Mouse (Mus musculus) skeletal muscle tissue, adult 2 months (tissue): ENCODE measurements at regions not wholly inside any gene's neighbourhood (a gene's known extent, or its start where the extent isn't known, plus 50 kb on each side); places are given as distances from the start of the nearest gene placed in this dataset.

Source experiments
- DNase-seq: peaks from one replicate; pipeline ENCODE4 v3.0.0-alpha.2; 2012; ENCODE audit warnings: low read depth, low spot score

DNA sequence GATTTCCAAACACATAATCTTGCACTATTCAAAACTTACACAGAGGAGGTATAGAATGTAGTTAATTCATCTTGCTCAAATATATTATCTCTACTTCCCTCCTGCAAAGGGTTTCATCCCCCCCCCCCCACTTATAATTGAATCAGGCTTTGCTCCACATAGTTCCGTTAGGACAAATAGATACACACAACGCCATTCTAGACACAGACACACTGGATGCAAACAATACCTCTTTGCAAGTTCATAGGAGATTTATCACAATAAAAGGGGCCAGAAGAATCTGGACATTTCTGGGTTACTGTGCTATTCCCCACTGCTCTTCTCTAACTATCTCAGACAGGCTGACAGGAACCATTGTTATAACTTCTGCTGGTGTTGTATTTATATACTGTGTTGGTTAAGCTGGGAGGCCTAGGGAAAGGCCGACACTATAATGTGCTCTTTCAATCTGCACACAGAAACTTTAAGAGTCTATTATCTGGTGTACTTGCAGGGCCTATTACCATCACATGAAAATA lies 410.6 kb upstream of the Tenm3 start:
- no peak for DNase-seq

DNA sequence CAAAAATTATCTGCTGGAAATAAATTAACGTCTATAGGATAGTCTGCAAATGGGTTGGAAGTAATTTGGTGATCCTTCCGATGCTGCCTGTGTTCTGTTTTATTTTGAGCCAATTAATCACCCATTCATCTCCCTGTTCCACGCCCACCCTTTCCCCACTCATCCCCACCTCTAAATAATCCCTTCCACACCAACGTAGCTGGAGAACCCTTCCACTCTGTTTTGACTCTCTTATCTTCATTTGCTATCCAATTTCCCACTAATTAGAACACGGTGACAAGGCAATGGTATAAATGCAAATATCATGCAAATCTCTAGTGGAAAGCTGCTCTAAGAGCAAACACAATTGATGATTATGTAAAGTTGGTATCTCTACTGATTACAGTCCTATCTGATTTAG lies 399.3 kb upstream of the Tenm3 start:
- DNase-seq, result no peak

DNA sequence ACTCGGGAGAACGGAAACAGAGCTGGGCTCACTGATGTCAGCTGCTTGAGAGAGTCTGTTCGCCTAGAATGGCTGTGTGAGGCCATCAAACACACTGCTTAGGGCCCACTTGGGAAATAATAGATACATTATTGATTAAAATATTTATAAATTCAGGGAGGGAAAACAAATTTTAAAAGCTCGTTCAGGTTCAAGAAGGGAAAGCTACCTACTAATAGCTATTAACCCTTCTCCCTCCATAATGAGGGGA lies 393.0 kb upstream of the Tenm3 start:
- no peak for DNase-seq

DNA sequence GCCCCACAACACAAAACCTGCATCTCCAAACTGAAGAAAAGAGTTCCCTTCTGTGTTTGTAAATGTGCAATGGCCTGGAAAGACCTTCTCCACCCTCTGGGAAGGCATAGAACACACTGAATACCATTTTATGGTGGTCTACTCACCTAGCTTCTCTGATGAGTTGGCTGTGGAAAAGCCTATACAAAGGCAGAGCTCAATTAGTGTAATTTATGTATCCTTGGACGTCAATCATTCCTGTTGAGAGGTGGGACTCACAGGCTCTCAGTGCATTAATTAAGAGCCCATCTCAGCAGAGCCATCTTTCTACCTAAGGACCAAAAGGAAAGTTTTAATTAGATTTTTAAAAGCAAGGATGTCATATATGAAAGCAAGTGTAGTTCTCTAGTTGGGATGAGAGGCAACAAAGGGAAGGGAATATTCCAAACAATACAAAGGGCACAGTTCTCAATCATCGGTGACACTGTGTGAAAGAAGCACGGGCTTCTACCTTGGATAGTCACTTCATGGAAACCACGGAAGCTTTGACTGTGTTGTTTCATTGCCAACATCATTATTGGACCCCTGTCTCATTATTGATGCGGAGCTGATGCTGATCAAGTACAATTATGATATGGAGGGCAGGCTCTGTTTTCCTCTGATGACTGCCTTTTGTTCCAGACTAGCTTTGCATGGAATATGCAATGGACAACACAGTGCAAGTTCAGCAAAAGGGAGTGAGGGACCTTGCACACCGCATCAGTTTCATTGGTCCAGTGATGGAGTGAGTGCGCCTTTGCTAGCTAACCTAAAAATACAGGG lies 392.5 kb upstream of the Tenm3 start:
- DNase-seq, result no peak

DNA sequence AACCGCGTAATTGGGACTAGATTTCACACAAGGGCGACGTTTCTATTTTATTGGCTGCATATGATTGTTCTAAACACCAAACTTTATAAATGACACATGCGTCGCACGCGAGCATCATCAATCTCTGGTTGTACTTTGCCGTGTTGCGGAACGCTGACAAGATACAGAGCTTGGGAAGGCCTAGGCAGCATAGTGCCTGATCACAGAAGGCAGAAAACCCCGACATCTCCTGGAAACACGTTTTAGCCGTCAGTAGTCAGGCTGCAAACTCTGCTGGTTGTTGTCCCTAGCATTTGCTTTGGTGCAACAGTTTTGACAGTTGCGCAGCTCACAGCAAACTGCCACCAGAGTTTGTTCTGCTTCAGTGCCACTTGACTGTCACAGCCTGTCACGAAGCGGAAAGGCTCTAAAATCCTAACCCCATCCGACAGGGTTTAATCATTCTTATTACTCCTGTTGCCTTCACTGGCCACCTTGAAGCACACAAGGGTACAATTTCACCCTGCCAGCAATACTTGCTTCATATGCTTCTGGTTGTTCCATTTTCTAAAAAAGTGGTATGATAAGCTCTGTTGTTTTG lies 380.2 kb upstream of the Tenm3 start:
- DNase-seq, result no peak

DNA sequence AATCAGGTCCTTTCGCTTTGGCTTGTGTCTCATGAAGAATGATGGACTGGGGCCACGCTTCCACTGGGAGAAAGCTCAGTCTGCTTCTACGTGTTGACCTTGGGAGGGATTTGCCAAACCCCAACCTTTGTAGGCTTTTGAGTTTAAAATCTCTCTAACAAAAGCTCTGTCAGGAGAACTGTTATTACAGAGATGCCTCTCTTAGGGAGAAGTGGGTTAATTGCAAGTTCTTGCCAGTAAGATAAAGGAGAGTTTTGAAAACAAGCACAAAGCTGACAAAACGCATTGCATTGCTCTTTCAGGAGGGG lies 351.5 kb upstream of the Tenm3 start:
- no peak for DNase-seq

DNA sequence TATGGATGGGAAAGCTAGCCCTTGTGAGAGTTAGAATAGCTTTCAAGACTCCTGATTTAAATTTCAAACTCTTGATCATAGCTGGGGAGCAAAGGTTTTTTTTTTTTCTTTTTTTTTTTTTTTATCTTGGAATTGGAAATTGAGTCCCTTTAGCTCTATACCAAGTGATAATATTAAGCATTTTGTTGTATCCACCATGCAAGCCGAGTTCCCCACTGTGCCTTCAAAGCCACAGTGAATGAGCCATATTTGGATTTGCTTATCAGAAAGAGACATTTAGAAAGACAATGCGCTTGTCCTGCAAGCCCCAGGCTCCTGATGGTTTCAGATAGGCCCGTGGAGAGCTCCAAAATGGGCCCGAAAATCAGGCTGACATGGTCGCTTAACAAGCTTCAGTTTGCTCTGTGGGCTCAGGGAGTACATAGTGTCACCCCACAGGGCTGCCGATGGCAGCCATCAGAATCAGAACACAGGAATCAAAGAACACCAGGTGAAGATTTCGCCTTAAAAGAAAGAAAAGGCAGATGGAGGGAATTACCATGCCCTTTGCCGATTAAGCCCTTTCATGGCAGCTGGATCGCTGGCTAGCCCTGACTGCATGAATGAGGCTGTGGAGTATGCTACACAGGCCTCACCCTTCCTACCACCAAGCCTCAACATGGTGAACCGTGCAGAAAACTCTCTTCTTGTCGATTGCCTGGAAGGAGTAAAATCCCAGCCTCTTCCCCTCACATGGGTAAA lies 351.0 kb upstream of the Tenm3 start:
- no peak for DNase-seq

DNA sequence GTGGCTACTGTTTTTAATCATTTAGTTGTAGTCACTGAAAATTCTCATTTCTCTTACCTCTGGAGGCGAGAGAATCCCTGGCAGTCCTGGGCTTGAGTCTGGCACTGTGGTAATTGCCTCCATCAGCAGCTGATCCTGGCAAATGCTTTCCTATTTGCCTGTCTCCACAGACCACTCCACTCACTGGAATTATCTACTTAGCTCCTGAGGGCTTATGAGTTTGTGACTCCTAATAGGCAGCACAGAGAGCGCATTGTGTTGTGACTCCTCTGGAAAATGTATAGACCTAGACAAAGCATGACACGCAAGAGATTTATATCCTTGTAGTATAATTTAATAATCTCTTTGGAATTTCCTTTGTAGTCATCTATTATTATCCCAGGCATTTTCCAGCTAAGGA lies 343.1 kb upstream of the Tenm3 start:
- DNase-seq, result no peak

DNA sequence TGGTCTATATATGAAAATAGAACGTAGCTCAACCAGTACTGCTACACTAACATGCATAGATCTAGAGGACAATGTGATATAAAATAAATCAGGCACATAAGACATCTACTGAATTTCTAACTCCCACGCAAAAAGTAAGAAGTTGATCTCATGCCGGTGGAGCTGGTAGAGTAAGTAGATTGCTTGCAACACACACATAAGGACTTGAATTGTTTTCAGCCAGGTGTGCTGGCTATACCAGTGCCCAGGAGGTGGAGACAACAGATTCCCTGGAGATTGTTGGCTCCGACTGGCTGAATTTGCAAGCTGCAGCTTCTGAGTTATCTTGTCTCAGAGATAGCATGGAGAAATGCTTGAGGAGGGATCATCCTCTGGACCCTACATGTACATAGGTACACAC lies 331.6 kb upstream of the Tenm3 start:
- no peak for DNase-seq

DNA sequence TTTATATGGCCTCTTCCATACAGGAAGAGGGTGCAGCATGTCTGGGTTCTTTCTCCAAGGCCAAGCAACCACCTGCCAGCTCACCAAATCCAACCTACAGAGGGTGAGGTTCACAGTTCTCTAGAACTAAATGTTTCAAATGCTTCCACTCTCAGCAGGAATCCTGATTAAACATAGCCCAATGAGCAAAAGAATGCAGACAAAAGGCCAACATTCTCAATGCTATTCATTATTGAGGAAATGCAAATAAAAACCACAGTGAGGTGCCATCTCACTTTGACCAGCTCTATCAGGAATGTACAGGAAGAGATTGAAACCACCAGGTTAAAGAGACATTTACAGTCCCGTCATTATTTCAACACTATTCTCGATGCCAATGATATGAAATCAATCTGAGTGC lies 331.2 kb upstream of the Tenm3 start:
- DNase-seq, result no peak

DNA sequence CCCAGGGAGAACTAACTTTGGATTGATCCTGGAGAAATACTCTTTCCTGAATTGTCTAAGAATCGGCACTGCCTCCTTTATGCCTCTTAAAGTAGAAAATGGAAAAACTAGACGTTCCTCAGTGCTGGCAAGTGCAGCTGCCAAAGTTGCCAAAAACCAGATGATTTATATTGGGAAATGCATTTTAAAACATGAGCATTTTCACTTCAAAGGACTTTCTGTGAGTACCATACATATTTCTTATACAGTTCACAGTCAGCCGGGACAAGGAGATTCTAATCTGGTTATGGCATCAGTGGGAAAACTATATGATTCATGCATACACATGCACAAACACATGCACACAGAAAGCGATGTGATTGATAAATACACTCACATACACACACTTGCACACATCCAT lies 315.6 kb upstream of the Tenm3 start:
- DNase-seq, result no peak

DNA sequence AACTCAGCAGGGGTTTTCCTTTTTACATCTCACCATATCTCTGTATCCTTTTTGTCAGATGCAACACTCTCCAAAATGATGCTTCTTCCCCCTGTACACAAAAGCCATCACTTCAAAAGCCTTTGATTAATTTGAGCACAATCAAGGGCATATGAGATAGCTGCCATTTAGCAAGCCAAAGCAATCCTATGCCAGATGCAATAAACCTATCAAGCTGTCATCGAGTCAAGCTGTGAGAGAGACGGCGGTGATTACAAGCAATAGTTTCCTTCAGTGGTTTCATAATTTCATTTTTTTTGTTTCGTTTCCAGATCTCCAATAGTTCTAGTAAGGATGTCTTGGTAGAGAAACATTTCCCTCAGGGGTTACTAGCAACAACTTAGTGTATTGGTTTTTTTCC lies 314.4 kb upstream of the Tenm3 start:
- DNase-seq, result no peak

DNA sequence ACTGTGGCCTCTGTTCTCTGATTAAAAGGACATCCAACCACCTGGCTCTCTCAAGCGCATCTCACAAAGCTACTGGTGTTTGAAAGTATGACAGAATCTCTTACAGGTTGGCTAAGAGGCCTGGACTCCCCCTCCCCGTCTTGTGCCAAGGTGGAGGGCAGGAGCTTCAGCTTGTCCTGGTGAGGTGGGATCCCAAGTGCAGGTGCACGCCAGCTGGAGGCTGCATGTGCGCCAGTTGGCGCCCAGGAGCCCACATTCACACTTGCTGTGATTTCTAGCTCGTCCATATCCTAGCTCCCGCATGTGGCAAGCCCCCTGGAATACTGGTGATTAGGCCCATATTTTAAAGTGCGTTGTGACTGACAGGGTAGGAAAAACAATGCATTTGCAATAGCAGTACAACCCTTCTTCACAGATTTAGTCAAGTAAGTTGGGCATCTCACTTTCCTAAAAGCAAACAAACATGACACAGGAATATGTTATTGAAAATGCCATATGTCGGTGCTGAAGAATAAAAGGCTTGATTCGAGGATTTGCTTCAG lies 292.8 kb upstream of the Tenm3 start:
- no peak for DNase-seq

DNA sequence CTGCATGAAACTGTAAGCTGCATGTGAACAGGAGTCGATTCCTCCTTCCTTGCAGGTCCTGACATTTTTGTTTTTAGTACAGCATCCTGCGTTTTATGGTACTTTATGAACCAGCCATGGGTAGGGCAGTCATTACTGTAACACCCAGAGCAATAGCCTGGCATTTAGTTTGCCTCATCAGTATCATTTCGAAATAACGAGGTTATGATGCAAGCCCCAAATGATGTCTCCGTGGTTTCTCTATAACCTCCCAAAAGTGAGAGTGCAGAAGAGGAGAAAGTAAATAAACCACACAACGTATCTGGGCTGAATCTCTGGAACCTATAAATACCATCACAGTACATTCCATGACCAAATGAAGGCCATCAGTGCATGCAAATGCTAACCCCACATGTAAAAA lies 265.3 kb upstream of the Tenm3 start:
- no peak for DNase-seq

DNA sequence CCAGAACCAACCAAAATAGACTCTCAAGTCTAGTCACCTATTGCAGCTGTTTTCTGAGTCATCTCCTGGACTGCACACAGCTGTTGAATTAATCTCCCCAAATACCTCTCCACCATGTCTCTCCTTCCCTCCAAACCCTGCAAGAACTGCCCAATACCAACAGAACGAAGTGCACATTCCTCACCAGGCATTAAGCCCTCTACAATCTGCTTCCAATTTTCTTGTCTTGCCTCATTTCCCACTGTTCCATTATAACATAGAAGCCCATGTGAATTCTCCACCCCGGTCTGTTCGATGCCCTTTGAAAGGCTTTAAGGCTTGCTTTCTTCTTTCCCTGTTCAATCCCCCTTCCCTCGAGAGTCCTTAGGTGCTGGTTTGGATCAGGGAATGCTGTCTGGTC lies 264.9 kb upstream of the Tenm3 start:
- DNase-seq, result no peak

DNA sequence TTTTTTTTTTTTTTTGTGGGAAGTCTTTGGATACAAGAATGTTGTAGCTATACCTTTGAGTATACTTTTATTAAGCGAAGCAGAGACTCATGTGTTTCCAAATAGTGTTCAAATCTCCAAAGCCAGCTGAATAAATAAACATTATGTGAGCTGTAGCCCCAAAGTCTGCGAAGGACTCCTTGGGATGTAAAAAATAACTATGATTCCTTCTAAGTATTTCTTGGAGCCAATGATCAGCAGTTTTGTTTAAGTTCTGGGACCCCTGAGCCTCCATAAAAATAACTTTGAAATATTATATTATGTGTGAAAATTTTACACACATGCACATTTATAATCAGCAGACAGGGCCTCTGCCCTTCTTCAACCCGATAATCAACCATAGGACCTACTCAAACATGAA lies 262.8 kb upstream of the Tenm3 start:
- no peak for DNase-seq

DNA sequence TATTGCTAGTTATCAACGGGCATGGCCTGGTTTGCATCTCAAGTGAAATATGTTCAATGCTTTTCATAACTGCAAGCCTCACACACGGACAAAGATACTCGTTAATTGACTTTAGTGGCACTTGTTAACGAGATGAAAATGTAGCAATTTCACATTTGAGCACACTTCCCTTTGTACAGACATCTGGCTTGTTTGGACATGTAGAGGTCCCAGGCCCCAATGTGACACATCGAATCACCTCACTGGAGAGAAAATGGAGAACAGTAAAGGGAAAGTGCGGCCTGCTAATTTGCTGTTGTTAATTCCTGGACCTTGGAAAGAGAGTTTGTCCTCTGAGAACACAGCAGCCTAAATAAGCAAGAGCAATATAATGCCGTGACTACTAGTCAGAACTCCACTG lies 257.4 kb upstream of the Tenm3 start:
- no peak for DNase-seq

DNA sequence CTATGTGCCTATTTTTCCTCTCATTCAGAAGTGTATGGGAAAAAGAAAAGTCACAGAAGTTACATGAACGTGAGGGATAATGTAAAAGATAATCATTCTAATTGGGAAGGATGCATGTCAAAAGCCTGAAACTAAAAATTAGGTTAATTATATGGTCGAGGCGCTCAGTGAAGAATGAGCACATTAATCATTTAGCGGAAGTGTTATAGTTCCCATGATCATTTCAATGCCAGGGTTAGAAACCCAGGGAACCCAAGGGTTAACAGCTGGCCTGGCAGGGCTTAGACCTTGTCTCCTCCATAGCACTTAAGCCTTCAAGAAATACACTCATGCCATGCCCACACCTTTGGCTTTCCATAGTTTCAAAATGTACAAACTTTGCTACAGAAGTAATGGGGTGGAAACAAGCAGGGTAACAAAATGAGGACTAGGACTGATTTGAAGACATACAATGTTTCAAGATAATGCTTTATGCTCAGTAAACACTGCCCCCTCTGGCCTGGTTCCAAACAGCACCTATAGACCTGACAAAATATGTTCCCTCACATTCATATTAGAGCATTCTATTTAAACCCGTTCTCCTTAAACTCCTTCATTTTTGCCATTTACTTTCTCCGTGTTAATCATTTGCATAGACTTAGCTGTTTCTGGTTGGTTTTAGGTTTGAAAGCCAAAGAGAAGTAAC lies 240.6 kb upstream of the Tenm3 start:
- no peak for DNase-seq

DNA sequence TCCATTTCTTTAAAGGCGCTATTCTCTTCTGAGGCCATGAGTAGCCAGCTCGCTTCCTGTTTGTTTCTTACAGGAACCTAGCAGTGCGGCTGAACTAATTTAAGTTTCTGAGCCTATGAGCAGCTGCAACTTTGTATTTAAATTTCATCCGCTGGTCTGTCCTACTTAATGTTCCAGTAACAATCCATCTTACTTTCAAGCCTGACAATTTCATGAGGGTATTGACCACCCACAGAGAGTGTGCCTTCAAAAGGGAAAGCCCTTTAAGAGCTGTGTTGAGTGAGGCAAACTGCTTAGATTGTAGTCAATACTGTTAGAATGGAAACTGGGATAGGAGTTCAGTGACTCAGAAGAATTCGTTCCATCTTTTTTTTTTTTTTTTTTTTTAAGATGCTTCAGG lies 225.7 kb upstream of the Tenm3 start:
- DNase-seq, result no peak

DNA sequence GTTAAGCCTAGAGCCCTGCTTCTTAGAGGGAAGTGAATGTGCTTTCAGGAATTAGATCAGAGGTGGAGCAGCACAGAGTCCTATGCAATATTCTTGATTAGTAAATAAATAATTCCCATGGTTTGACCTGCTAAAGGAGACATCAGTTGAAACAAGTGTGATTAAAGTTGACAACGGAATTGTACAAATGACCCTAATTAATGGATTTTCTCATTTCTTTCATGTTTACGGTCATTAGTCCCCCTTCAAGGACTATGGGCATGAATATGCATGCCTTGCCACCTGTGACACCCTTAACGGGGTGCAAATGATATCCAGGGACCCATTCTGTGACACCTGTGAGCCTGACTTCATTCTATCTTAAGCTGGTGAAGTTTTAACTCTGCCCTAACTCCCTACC lies 219.5 kb upstream of the Tenm3 start:
- no peak for DNase-seq

DNA sequence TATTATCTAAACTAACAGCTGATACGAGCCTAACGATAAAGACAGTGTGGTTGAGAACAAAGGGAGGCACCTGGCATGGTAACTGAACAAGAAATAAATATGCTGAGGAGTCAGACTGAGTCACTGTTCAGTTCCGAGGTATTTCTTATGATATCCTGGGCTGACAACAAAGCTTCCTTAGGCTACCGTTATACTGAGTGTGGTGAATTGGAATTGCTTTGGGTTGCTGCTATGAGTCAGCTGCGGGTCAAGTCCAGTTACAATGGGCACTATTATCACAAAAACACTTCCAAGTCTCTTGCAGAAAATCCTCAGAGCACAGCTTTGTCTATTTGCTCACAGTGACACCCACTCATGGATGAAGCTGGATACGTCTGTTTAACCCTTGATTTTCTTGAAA lies 199.5 kb upstream of the Tenm3 start:
- DNase-seq, result no peak

DNA sequence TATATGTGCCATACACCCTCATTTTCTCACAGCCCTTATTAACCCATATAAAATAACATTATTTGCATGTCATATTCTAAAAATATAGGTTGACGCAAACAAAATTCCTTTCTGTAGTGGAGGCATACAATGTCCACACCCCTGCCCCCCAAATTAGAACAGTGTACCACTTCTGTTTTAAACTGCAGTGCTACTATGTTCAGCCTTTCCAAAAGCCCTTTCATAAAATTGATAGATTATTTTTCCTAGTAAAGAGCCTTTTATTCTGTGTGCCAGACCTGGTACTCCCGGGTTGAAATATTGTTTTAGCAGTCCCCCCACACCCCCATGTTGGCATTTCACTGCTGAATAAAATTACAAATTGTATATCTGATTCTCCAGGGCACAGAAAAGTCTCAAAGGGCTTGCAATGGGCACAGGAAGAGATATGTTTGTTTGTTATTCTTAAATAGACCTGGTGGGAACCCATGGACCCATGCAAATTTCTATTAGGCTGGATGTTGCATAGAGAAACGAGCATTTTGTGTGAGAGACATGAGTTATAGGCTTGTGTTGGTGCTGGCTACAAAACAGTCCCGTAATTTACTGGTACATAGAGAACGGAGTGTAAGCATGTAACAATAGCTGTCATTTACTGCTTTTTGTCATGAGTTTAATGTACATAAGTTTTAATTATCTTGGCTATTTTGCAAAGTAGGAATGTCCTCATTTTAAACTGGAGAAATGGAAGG lies 192.4 kb upstream of the Tenm3 start:
- DNase-seq, result no peak
